Mouse (Mus musculus) small intestine, adult 2 months (tissue): Measurements from ENCODE around the gene Grhpr.

Source experiments
- CTCF ChIP-seq: fragments of 200-500 bp; IDR thresholded peaks from 2 replicates; pipeline ENCODE4 v1.5.1; 2012; ENCODE audit warnings: low read depth, mild to moderate bottlenecking, control low read depth, inconsistent platforms, low read length, moderate library complexity, mixed read lengths; ENCODE audit not compliant: insufficient replicate concordance, insufficient read length; ENCODE audit errors: extremely low read depth
- POLR2A ChIP-seq: fragments of 200-500 bp; IDR thresholded peaks from 2 replicates; pipeline ENCODE4 v1.6.1; 2012; ENCODE audit warnings: low read depth, mild to moderate bottlenecking, control low read depth, inconsistent platforms, low read length, moderate library complexity

DNA sequence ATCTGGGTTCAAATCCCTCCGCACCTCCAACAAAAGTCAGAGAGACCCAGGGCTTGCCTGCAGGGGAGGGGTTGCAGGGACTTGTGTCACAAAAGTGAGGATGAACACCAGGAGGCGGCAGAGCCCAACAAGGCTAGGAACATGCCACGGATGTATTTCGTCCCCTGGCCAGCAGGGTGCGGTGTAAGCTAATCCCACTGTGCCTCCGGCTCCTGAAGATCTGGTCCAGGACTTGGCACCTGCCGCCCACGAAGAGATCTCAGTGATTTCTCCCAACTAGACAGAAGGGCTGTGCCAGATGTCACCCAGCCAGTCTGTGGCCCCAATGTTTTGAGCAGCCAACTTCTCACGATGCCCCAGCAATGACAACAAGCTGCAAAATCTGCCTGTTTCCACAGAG, 7.7 kb upstream of the Grhpr start:
- TF ChIP-seq CTCF (peak; percentile 93), POLR2A (no peak)
